Mouse (Mus musculus) right cerebral cortex, postnatal 25 days (tissue): ENCODE measurements around the gene Iqschfp.

ENCODE experiments used
- DNase-seq: peaks from one replicate; pipeline ENCODE4 v3.0.0; 2022

Iqschfp gene

GRCm38 (mm10) chr3:68243239-68243638 is 351.2 kb downstream of the Iqschfp start:
- no peak for DNase-seq

GRCm38 (mm10) chr3:68246154-68246553 is 354.1 kb downstream of the Iqschfp start:
- DNase-seq = no peak

GRCm38 (mm10) chr3:68250589-68250988 is 358.6 kb downstream of the Iqschfp start:
- DNase-seq = peak; percentile 19

GRCm38 (mm10) chr3:68252335-68252734 is 360.3 kb downstream of the Iqschfp start:
- DNase-seq = no peak

GRCm38 (mm10) chr3:68262304-68262703 is 370.3 kb downstream of the Iqschfp start:
- no peak for DNase-seq

GRCm38 (mm10) chr3:68267905-68268304 is 375.9 kb downstream of the Iqschfp start:
- DNase-seq = no peak

GRCm38 (mm10) chr3:68269251-68269650 is 377.2 kb downstream of the Iqschfp start:
- DNase-seq = no peak

GRCm38 (mm10) chr3:68270246-68270645 is 378.2 kb downstream of the Iqschfp start:
- DNase-seq = no peak

GRCm38 (mm10) chr3:68271457-68271856 is 379.4 kb downstream of the Iqschfp start:
- DNase-seq = no peak

- DNase-seq = no peak
Measured at GRCm38 (mm10) chr3:68271881-68272280, 379.8 kb downstream of the Iqschfp start.

- DNase-seq = no peak
Measured at GRCm38 (mm10) chr3:68282844-68283594, 391.0 kb downstream of the Iqschfp start.

- DNase-seq = no peak
Measured at GRCm38 (mm10) chr3:68283595-68283991, 391.6 kb downstream of the Iqschfp start.

GRCm38 (mm10) chr3:68284500-68284899 is 392.5 kb downstream of the Iqschfp start:
- no peak for DNase-seq

- DNase-seq = no peak
Measured at GRCm38 (mm10) chr3:68296752-68297151, 404.7 kb downstream of the Iqschfp start.

GRCm38 (mm10) chr3:68305647-68306046 is 413.6 kb downstream of the Iqschfp start:
- DNase-seq = no peak

- no peak for DNase-seq
Measured at GRCm38 (mm10) chr3:68306726-68307125, 414.7 kb downstream of the Iqschfp start.

- no peak for DNase-seq
Measured at GRCm38 (mm10) chr3:68325575-68325974, 433.5 kb downstream of the Iqschfp start.

- DNase-seq = no peak
Measured at GRCm38 (mm10) chr3:68332515-68332914, 440.5 kb downstream of the Iqschfp start.

- DNase-seq = no peak
Measured at GRCm38 (mm10) chr3:68335501-68335900, 443.5 kb downstream of the Iqschfp start.

- no peak for DNase-seq
Measured at GRCm38 (mm10) chr3:68350624-68351023, 458.6 kb downstream of the Iqschfp start.

GRCm38 (mm10) chr3:68351461-68351860 is 459.4 kb downstream of the Iqschfp start:
- DNase-seq = no peak

- DNase-seq = no peak
Measured at GRCm38 (mm10) chr3:68352961-68353360, 460.9 kb downstream of the Iqschfp start.

- DNase-seq = no peak
Measured at GRCm38 (mm10) chr3:68353492-68353891, 461.5 kb downstream of the Iqschfp start.

- DNase-seq = no peak
Measured at GRCm38 (mm10) chr3:68356516-68356915, 464.5 kb downstream of the Iqschfp start.

- no peak for DNase-seq
Measured at GRCm38 (mm10) chr3:68368029-68368428, 476.0 kb downstream of the Iqschfp start.
